ENCODE assay signal across 8 mouse cellular contexts in genomic region chr11:5485193-5486011, GRCm38 (mm10). TPM values are rescaled to one million over a fixed set of nuclear protein-coding genes. Genes with fewer than 3 reads are reported as not detected.
DNase-seq lines count a peak whose midpoint lies in the region; ATAC-seq lines count a peak whose summit lies in the region.

No protein-coding gene starts in this region.

- H3K27ac ChIP-seq in hindbrain, embryonic 15.5 days (replicated peaks): 0 out of 2 replicates have a peak overlapping the region, but pooled peaks have one; percentile 33

- H3K36me3 ChIP-seq in hindbrain, embryonic 15.5 days: no peaks in the 10 kb centered on the region

- no peaks in the 10 kb centered on the region for H3K27me3 ChIP-seq in hindbrain, embryonic 15.5 days

- H3K4me2 ChIP-seq in hindbrain, embryonic 15.5 days: peak overlapping the region; percentile 68

- peak overlapping the region; percentile 42 for H3K4me3 ChIP-seq in hindbrain, embryonic 15.5 days

- 17% methylated on average over 15 of the region's 15 CpGs for WGBS in hindbrain, embryonic 15.5 days

- peak overlapping the region; percentile 43 for H3K9ac ChIP-seq in hindbrain, embryonic 15.5 days

- DNase-seq in ZHBTc4 (ENCODE audit: low read depth, low spot score): peak; percentile 92
- DNase-seq in cerebellum, postnatal 36 days: peak; percentile 85 to 90
- DNase-seq in frontal cortex, postnatal 36 days (ENCODE audit: low spot score in 2 of 2): peak; percentile 75 to 90
- DNase-seq in layer of hippocampus, postnatal 36 days: peak; percentile 64 to 71
- DNase-seq in lung, postnatal 25 days (ENCODE audit: low spot score): peak; percentile 91
- peak; percentile 69 for DNase-seq in retina, adult 2 months (ENCODE audit: low read depth, low spot score)
- DNase-seq in thymus, postnatal 25 days: peak; percentile 89

- H3K9me3 ChIP-seq in hindbrain, embryonic 15.5 days: no peaks in the 10 kb centered on the region

- H3K4me1 ChIP-seq in hindbrain, embryonic 15.5 days (replicated peaks): peaks cover 5% of the 10 kb centered on the region; the same call in 1 of the 2 replicates

- peak; percentile 78; the same call in 1 of the 2 replicates for ATAC-seq in hindbrain, embryonic 15.5 days (ENCODE audit: low FRiP score, low read depth)

RNA-seq across cellular contexts. Expression of gene Xbp1, which starts 35.1 kb away (rescaled TPM):
- 150 and 157 TPM in 2 replicates for polyA plus RNA-seq in hindbrain, embryonic 15.5 days (2015; fragmentation: Nextera tagmentation; extraction: Ambion mirVana)
- total RNA-seq in layer of hippocampus, postnatal 36 days (2021): 100 to 1,000 TPM; 109 to 139 TPM

RNA-seq across cellular contexts. Expression of gene Znrf3, which starts 40.8 kb away (rescaled TPM):
- polyA plus RNA-seq in hindbrain, embryonic 15.5 days (2015; fragmentation: Nextera tagmentation; extraction: Ambion mirVana): 7.0 and 8.0 TPM in 2 replicates
- total RNA-seq in layer of hippocampus, postnatal 36 days (2021): 10 to 100 TPM; 19.1 to 20.7 TPM

RNA-seq across cellular contexts. Expression of gene Ccdc117, which starts 56.6 kb away (rescaled TPM):
- polyA plus RNA-seq in hindbrain, embryonic 15.5 days (2015; fragmentation: Nextera tagmentation; extraction: Ambion mirVana): 10.7 and 11.6 TPM in 2 replicates
- total RNA-seq in layer of hippocampus, postnatal 36 days (2021): 10 to 100 TPM; 18.0 to 19.1 TPM

Comparison
In these comparisons a context has a peak if more than half of its experiments do, and no peak if none do; other contexts are left out.
1. Peak in every context shown above with its lines: DNase-seq, ATAC-seq, H3K4me3 ChIP-seq and H3K27ac ChIP-seq.